Mouse (Mus musculus): ENCODE measurements around the gene Metap1. TPM values are rescaled to one million over a fixed set of nuclear protein-coding genes. Genes with fewer than 3 reads are reported as not detected.

Gene Metap1
- total RNA-seq, 2 experiments from 2014 or later, result 51.7 to 54.1 TPM

Small RNA genes lying within 50 kb of the gene (microRNA-seq; reads per million reads assigned to microRNA genes)
- 0 reads per million in 2 experiments for gene Mir1956

Other genes starting within 250 kb of the Metap1 start
- 1 to 10 TPM; 1.4 to 1.7 TPM for gene Adh1, start 228.5 kb downstream of the Metap1 start, total RNA-seq (2021)
- not detected for gene Adh6a, start 176.2 kb downstream of the Metap1 start, total RNA-seq (2021)
- under 1 TPM in 1 of 2 experiments, not detected in 1; 0.27 TPM for gene Adh6b, start 147.7 kb downstream of the Metap1 start, total RNA-seq (2021)
- gene Adh4, start 74.0 kb downstream of the Metap1 start, total RNA-seq (2021), result not detected
- gene Adh5, start 46.4 kb downstream of the Metap1 start, total RNA-seq (2021), result 10 to 100 TPM; 89.4 to 93.7 TPM
- gene Eif4e, start 36.7 kb upstream of the Metap1 start, total RNA-seq (2021), result 100 to 1,000 TPM; 155 to 180 TPM

All from layer of hippocampus, postnatal 10 days (tissue).